Mouse (Mus musculus): Measurements from ENCODE around the gene Cdc14a. TPM values are rescaled to one million over a fixed set of nuclear protein-coding genes. Genes with fewer than 3 reads are reported as not detected.

Cdc14a gene
- total and polyA plus RNA-seq, 3 experiments, result 1.6 to 3.4 (median 2.8) TPM

GRCm38 (mm10) chr3:116444327-116444726, 20.5 kb upstream of the Cdc14a start:
- WGBS, result 81% methylated on average over 9 of the region's 9 CpGs
- intact Hi-C loops (cut with DNase I), result no loop called here

GRCm38 (mm10) chr3:116442788-116443187, 19.0 kb upstream of the Cdc14a start:
- Histone ChIP-seq H3K36me3 (ENCODE audit: control insufficient read depth, insufficient read depth, low read length) (no peaks in the 10 kb centered on the region), H3K4me3 (no peak overlapping the region), H3K27ac (no peak overlapping the region), H3K79me2 (replicated peaks; ENCODE audit: control insufficient read depth, insufficient read depth, low read length) (no peaks in the 10 kb centered on the region), H3K9ac (ENCODE audit: low read depth, low read length) (no peak overlapping the region), H3K4me1 (ENCODE audit: control insufficient read depth, insufficient read depth, low read length) (no peaks in the 10 kb centered on the region), H3K27me3 (ENCODE audit: control insufficient read depth, insufficient read depth, low read length) (no peaks in the 10 kb centered on the region)
- intact Hi-C loops (cut with DNase I), result no loop called here
- no peak for DNase-seq
- TF ChIP-seq POLR2A (IDR thresholded peaks at IDR 0.05; ENCODE audit: insufficient read depth, low read depth, low read length), result no peak
- TF ChIP-seq CTCF (IDR thresholded peaks at IDR 0.05), result no peak
- no peak for TF ChIP-seq EP300 (IDR thresholded peaks at IDR 0.05; ENCODE audit: insufficient read depth, low read depth, low read length)
- WGBS, result 63% methylated on average over 1 of the region's 1 CpGs

More at GRCm38 (mm10) chr3:116444327-116444726, 20.5 kb upstream of the Cdc14a start:
- H3K9ac ChIP-seq (ENCODE audit: low read depth, low read length), result no peak overlapping the region
- no peaks in the 10 kb centered on the region for H3K4me1 ChIP-seq (ENCODE audit: control insufficient read depth, insufficient read depth, low read length)
- TF ChIP-seq CTCF (IDR thresholded peaks at IDR 0.05) (no peak), EP300 (IDR thresholded peaks at IDR 0.05; ENCODE audit: insufficient read depth, low read depth, low read length) (no peak), POLR2A (IDR thresholded peaks at IDR 0.05; ENCODE audit: insufficient read depth, low read depth, low read length) (no peak)
- no peak overlapping the region for H3K27ac ChIP-seq
- no peak overlapping the region for H3K4me3 ChIP-seq
- no peaks in the 10 kb centered on the region for H3K79me2 ChIP-seq (replicated peaks; ENCODE audit: control insufficient read depth, insufficient read depth, low read length)
- no peaks in the 10 kb centered on the region for H3K36me3 ChIP-seq (ENCODE audit: control insufficient read depth, insufficient read depth, low read length)
- no peaks in the 10 kb centered on the region for H3K27me3 ChIP-seq (ENCODE audit: control insufficient read depth, insufficient read depth, low read length)
- no peak for DNase-seq

DNA sequence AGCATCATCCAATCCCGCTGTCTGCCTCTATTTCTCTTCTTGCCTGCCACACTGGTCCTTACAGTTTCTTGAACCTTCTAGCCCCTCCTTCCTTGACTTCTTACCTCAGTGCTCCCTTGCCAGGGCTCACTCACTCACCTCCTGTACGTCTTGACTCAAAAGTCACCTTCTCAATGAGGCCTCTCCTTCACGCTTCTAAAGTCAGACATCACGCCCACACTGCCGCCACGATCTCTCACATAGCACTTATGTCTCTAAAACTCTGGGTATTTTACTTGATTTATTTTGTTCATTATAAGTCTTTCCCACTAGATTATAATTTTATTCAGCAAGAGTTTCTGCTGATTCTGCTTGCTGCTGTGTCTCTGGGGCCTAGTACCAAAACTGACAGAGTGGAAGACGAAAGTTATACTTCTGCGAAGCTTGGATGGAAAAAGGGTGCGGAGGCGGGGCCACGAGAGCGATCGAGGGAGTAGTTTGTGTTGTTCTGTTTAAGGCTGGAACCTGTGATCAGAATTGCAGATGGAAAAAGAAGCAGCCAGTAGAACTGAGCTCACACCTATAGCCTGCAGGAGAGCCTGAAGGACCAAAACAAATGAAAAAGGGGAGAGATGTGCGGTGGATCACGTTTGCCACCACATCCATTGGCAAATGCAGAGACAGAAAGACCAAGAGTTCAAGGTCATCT, 17.8 kb upstream of the Cdc14a start:
- Histone ChIP-seq H3K4me1 (ENCODE audit: control insufficient read depth, insufficient read depth, low read length) (no peaks in the 10 kb centered on the region), H3K27ac (no peak overlapping the region), H3K79me2 (replicated peaks; ENCODE audit: control insufficient read depth, insufficient read depth, low read length) (no peaks in the 10 kb centered on the region), H3K36me3 (ENCODE audit: control insufficient read depth, insufficient read depth, low read length) (no peaks in the 10 kb centered on the region), H3K9ac (ENCODE audit: low read depth, low read length) (no peak overlapping the region), H3K4me3 (no peak overlapping the region), H3K27me3 (ENCODE audit: control insufficient read depth, insufficient read depth, low read length) (no peaks in the 10 kb centered on the region)
- no peak for TF ChIP-seq CTCF (IDR thresholded peaks at IDR 0.05)
- no peak for TF ChIP-seq EP300 (IDR thresholded peaks at IDR 0.05; ENCODE audit: insufficient read depth, low read depth, low read length)
- TF ChIP-seq POLR2A (IDR thresholded peaks at IDR 0.05; ENCODE audit: insufficient read depth, low read depth, low read length), result no peak
- WGBS, result 90% methylated on average over 15 of the region's 15 CpGs
- intact Hi-C loops (cut with DNase I), result no loop called here
- DNase-seq, result no peak

GRCm38 (mm10) chr3:116440066-116440997, 16.5 kb upstream of the Cdc14a start:
- TF ChIP-seq EP300 (IDR thresholded peaks at IDR 0.05; ENCODE audit: insufficient read depth, low read depth, low read length) (no peak), CTCF (IDR thresholded peaks at IDR 0.05) (no peak), POLR2A (IDR thresholded peaks at IDR 0.05; ENCODE audit: insufficient read depth, low read depth, low read length) (no peak)
- H3K36me3 ChIP-seq (ENCODE audit: control insufficient read depth, insufficient read depth, low read length), result no peaks in the 10 kb centered on the region
- no peaks in the 10 kb centered on the region for H3K4me1 ChIP-seq (ENCODE audit: control insufficient read depth, insufficient read depth, low read length)
- H3K27me3 ChIP-seq (ENCODE audit: control insufficient read depth, insufficient read depth, low read length), result no peaks in the 10 kb centered on the region
- 66% methylated on average over 8 of the region's 8 CpGs for WGBS
- no peak for DNase-seq
- no peaks in the 10 kb centered on the region for H3K79me2 ChIP-seq (replicated peaks; ENCODE audit: control insufficient read depth, insufficient read depth, low read length)
- intact Hi-C loops (cut with DNase I), result no loop called here
- no peak overlapping the region for H3K9ac ChIP-seq (ENCODE audit: low read depth, low read length)
- no peak overlapping the region for H3K4me3 ChIP-seq
- H3K27ac ChIP-seq, result no peak overlapping the region

GRCm38 (mm10) chr3:116436811-116437601, 13.2 kb upstream of the Cdc14a start:
- no peaks in the 10 kb centered on the region for H3K79me2 ChIP-seq (replicated peaks; ENCODE audit: control insufficient read depth, insufficient read depth, low read length)
- peak overlapping the region; percentile 12; the same call in 1 of the 2 replicates for H3K4me3 ChIP-seq
- intact Hi-C loops (cut with DNase I), result no loop called here
- no peaks in the 10 kb centered on the region for H3K4me1 ChIP-seq (ENCODE audit: control insufficient read depth, insufficient read depth, low read length)
- no peaks in the 10 kb centered on the region for H3K27me3 ChIP-seq (ENCODE audit: control insufficient read depth, insufficient read depth, low read length)
- WGBS, result 65% methylated on average over 9 of the region's 9 CpGs
- no peak overlapping the region for H3K27ac ChIP-seq
- no peak overlapping the region for H3K9ac ChIP-seq (ENCODE audit: low read depth, low read length)
- no peak for DNase-seq
- TF ChIP-seq POLR2A (IDR thresholded peaks at IDR 0.05; ENCODE audit: insufficient read depth, low read depth, low read length), result no peak
- no peak for TF ChIP-seq CTCF (IDR thresholded peaks at IDR 0.05)
- TF ChIP-seq EP300 (IDR thresholded peaks at IDR 0.05; ENCODE audit: insufficient read depth, low read depth, low read length), result no peak
- no peaks in the 10 kb centered on the region for H3K36me3 ChIP-seq (ENCODE audit: control insufficient read depth, insufficient read depth, low read length)

Data from heart, adult 2 months (tissue).